Mouse (Mus musculus): Measurements from ENCODE around the gene Iqck. TPM values are rescaled to one million over a fixed set of nuclear protein-coding genes. Genes with fewer than 3 reads are reported as not detected.

The Iqck gene
- total and polyA plus RNA-seq, 2 experiments from 2014 or later: 3.5 to 5.9 TPM

DNA sequence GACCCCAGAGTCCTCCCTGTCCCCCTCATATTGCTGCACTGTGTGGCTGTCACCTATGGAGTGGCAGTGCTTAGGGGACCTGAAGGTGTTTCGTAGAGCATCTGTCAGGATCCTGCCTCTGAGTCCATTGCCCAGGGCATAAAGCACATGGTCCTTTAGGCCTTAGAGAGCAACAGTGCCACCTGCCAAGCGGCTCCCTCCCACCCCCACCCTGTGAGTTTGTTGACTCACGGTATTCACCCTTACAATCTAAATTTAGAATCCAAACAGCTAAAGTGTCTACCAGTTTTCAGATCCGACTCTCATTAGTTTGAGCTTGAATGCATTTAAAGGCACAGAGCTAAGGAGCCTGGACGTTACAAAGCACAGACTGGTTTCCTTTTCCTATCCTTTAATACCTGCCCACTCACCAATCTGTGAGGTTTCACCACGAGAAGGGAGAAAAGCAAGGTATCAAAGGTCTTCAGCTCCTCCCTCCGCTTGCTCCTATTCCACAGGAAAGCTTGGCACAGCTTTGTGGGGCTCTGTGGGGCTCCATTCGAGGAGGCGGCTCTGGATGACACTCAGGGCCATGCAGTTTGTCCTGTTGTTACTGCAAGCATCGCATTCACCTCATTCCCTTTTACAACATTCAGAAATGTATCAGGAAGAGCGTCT, 98.2 kb downstream of the Iqck start:
- ATAC-seq (ENCODE audit: low FRiP score) (no peak), DNase-seq (ENCODE audit: low spot score) (no peak)
- Histone ChIP-seq H3K9me3 (ENCODE audit: low read length) (no peaks in the 10 kb centered on the region), H3K36me3 (ENCODE audit: insufficient read depth, low read length) (no peaks in the 10 kb centered on the region), H3K4me3 (ENCODE audit: low read depth, low read length) (no peak overlapping the region), H3K4me2 (ENCODE audit: low read depth, low read length, poor library complexity, severe bottlenecking) (no peak overlapping the region), H3K4me1 (ENCODE audit: insufficient read depth, low read length) (no peaks in the 10 kb centered on the region), H3K27ac (ENCODE audit: low read depth, low read length) (no peak overlapping the region), H3K27me3 (ENCODE audit: insufficient read depth, low read length) (no peaks in the 10 kb centered on the region; the same call in 1 of the 2 replicates), H3K9ac (replicated peaks; ENCODE audit: low read length, poor library complexity, severe bottlenecking) (no peak overlapping the region)
- TF ChIP-seq CTCF (IDR thresholded peaks at IDR 0.05): no peak
- 65% methylated on average over 11 of the region's 11 CpGs for WGBS

DNA sequence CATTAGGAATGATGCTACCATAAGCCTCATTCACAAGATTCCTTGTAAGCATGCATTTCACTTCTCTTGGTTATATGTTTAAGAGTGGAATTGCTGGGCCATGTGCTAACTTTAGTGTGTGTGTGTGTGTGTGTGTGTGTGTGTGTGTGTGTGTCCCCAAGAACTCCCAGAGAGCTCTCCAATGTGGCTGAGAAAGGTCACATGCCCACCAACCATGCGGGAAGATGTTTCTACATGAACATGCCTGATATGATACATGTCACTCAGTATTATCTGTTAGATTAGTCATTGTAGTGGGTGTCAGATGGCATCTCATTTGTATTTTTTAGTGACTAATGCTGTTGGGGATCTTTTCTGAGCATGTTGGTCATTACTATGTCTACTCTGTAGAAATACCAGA, 99.4 kb downstream of the Iqck start:
- Histone ChIP-seq H3K4me2 (ENCODE audit: low read depth, low read length, poor library complexity, severe bottlenecking) (no peak overlapping the region), H3K9me3 (ENCODE audit: low read length) (no peaks in the 10 kb centered on the region), H3K9ac (replicated peaks; ENCODE audit: low read length, poor library complexity, severe bottlenecking) (no peak overlapping the region), H3K4me1 (ENCODE audit: insufficient read depth, low read length) (no peaks in the 10 kb centered on the region), H3K27me3 (ENCODE audit: insufficient read depth, low read length) (no peaks in the 10 kb centered on the region), H3K36me3 (ENCODE audit: insufficient read depth, low read length) (no peaks in the 10 kb centered on the region), H3K27ac (ENCODE audit: low read depth, low read length) (no peak overlapping the region), H3K4me3 (ENCODE audit: low read depth, low read length) (no peak overlapping the region)
- no peak for ATAC-seq (ENCODE audit: low FRiP score)
- WGBS: 96% methylated on average over 1 of the region's 1 CpGs
- DNase-seq (ENCODE audit: low spot score): no peak
- TF ChIP-seq CTCF (IDR thresholded peaks at IDR 0.05): no peak

GRCm38 (mm10) chr7:118956616-118957246, 101.2 kb downstream of the Iqck start:
- H3K27me3 ChIP-seq (ENCODE audit: insufficient read depth, low read length): no peaks in the 10 kb centered on the region
- H3K9ac ChIP-seq (replicated peaks; ENCODE audit: low read length, poor library complexity, severe bottlenecking): no peak overlapping the region
- no peaks in the 10 kb centered on the region for H3K4me1 ChIP-seq (ENCODE audit: insufficient read depth, low read length)
- H3K4me3 ChIP-seq (ENCODE audit: low read depth, low read length): no peak overlapping the region
- no peaks in the 10 kb centered on the region for H3K36me3 ChIP-seq (ENCODE audit: insufficient read depth, low read length)
- ATAC-seq (ENCODE audit: low FRiP score) (no peak), DNase-seq (ENCODE audit: low spot score) (no peak)
- no peaks in the 10 kb centered on the region for H3K9me3 ChIP-seq (ENCODE audit: low read length)
- WGBS: 75% methylated on average over 4 of the region's 4 CpGs
- H3K4me2 ChIP-seq (ENCODE audit: low read depth, low read length, poor library complexity, severe bottlenecking): no peak overlapping the region
- no peak overlapping the region for H3K27ac ChIP-seq (ENCODE audit: low read depth, low read length)
- TF ChIP-seq CTCF (IDR thresholded peaks at IDR 0.05): no peak

DNA sequence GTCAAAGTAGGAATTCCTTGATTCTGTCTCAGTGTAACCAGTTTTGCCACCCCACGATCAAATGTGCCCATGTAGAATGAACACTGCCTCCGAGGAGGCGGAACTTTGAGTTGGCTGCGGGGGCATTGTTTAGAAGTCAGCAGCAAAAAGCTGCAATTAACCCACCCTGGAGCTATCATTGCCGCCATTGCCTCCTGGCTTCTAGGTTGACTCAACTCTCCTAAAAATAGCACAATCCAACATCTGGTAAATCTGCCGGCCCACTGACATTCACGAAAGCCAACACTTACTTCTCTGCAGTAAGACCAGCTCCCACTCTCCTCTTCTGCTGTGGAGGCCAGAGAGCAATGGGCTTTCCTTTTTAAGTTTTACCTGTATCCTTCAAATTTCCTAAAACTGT, 103.7 kb downstream of the Iqck start:
- Histone ChIP-seq H3K4me1 (ENCODE audit: insufficient read depth, low read length) (no peaks in the 10 kb centered on the region), H3K9ac (replicated peaks; ENCODE audit: low read length, poor library complexity, severe bottlenecking) (no peak overlapping the region), H3K27me3 (ENCODE audit: insufficient read depth, low read length) (no peaks in the 10 kb centered on the region), H3K4me2 (ENCODE audit: low read depth, low read length, poor library complexity, severe bottlenecking) (no peak overlapping the region), H3K9me3 (ENCODE audit: low read length) (no peaks in the 10 kb centered on the region), H3K4me3 (ENCODE audit: low read depth, low read length) (no peak overlapping the region), H3K27ac (ENCODE audit: low read depth, low read length) (no peak overlapping the region), H3K36me3 (ENCODE audit: insufficient read depth, low read length) (no peaks in the 10 kb centered on the region)
- ATAC-seq (ENCODE audit: low FRiP score) (no peak), DNase-seq (ENCODE audit: low spot score) (no peak)
- 84% methylated on average over 7 of the region's 7 CpGs for WGBS
- no peak for TF ChIP-seq CTCF (IDR thresholded peaks at IDR 0.05)

DNA sequence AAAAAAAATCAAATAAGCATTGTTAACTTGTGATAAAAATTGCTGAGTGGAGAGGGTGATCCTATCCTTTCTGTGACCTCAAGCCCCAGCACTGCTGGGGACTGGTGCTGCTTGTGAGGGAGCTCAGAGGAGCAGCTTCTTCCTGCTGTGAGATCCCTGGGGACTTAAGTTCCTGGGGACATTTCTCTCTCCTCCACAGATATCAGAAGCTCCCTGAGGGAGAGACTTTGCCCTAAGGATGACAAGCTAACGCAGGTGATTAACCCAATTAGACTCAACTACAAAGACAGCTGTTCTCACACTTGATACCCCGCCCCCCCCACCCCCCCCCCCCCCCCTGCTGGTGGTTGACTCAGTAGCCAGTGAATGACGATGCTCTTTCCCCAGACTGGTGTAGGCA, 109.2 kb downstream of the Iqck start:
- no peaks in the 10 kb centered on the region for H3K36me3 ChIP-seq (ENCODE audit: insufficient read depth, low read length)
- H3K9ac ChIP-seq (replicated peaks; ENCODE audit: low read length, poor library complexity, severe bottlenecking): no peak overlapping the region
- no peak overlapping the region for H3K4me3 ChIP-seq (ENCODE audit: low read depth, low read length)
- H3K4me2 ChIP-seq (ENCODE audit: low read depth, low read length, poor library complexity, severe bottlenecking): no peak overlapping the region
- H3K27me3 ChIP-seq (ENCODE audit: insufficient read depth, low read length): no peaks in the 10 kb centered on the region
- H3K9me3 ChIP-seq (ENCODE audit: low read length): no peaks in the 10 kb centered on the region
- no peak for TF ChIP-seq CTCF (IDR thresholded peaks at IDR 0.05)
- ATAC-seq (ENCODE audit: low FRiP score) (no peak), DNase-seq (ENCODE audit: low spot score) (no peak)
- WGBS: 3% methylated on average over 2 of the region's 3 CpGs
- H3K27ac ChIP-seq (ENCODE audit: low read depth, low read length): no peak overlapping the region
- H3K4me1 ChIP-seq (ENCODE audit: insufficient read depth, low read length): no peaks in the 10 kb centered on the region

GRCm38 (mm10) chr7:118965198-118965597, 109.6 kb downstream of the Iqck start:
- no peaks in the 10 kb centered on the region for H3K27me3 ChIP-seq (ENCODE audit: insufficient read depth, low read length)
- no peak overlapping the region for H3K4me2 ChIP-seq (ENCODE audit: low read depth, low read length, poor library complexity, severe bottlenecking)
- H3K9me3 ChIP-seq (ENCODE audit: low read length): no peaks in the 10 kb centered on the region
- no peaks in the 10 kb centered on the region for H3K4me1 ChIP-seq (ENCODE audit: insufficient read depth, low read length)
- no peak overlapping the region for H3K27ac ChIP-seq (ENCODE audit: low read depth, low read length)
- DNase-seq (ENCODE audit: low spot score) (no peak), ATAC-seq (ENCODE audit: low FRiP score) (no peak)
- H3K36me3 ChIP-seq (ENCODE audit: insufficient read depth, low read length): no peaks in the 10 kb centered on the region
- TF ChIP-seq CTCF (IDR thresholded peaks at IDR 0.05): no peak
- no peak overlapping the region for H3K9ac ChIP-seq (replicated peaks; ENCODE audit: low read length, poor library complexity, severe bottlenecking)
- WGBS: 40% methylated on average over 7 of the region's 7 CpGs
- H3K4me3 ChIP-seq (ENCODE audit: low read depth, low read length): no peak overlapping the region
